In the genomic region with DNA sequence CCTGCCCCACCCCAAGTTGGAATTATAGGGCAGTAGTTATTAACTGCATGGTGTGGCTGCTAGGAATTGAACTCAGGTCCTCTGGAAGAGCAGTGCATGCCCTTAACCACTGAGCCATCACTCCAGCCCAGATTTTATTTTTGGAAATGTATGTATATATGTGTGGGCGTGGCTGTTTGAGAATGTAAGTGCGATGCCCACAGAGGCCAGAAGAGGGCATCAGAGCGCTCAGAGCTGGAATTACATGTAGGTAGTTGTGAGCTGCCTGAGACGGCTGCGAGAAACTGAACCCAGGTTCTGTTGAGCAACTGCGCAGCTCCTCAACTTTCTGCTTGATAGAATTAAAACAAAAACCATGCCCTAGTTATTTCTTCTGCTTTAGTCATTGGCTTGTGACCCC, we compare ENCODE assay signal across 9 mouse cellular contexts. TPM values are rescaled to one million over a fixed set of nuclear protein-coding genes. Genes with fewer than 3 reads are reported as not detected.
A peak's percentile ranks its signal among the peaks of the same experiment; 100 is the strongest.
DNase-seq lines count a peak whose midpoint lies in the region; ATAC-seq lines count a peak whose summit lies in the region.
"Had no signal": no experiment of that assay in that cellular context is flagged by ENCODE, and none has a peak within 500 bp of the region (broad histone marks: within the 10 kb centered on the region; RNA-seq: fewer than 3 reads in every experiment).

No protein-coding gene starts in this region.

- H3K9me3 ChIP-seq in heart, embryonic 11.5 days (replicated peaks; ENCODE audit: control insufficient read depth, low read length) = no peaks in the 10 kb centered on the region
- H3K9me3 ChIP-seq: embryonic facial prominence, embryonic 12.5 days had no signal

- no peak for ATAC-seq in heart, embryonic 11.5 days (replicated peaks; ENCODE audit: insufficient number of reproducible peaks, low FRiP score, low TSS enrichment)
- ATAC-seq in megakaryocyte, adult 5-6 weeks (ENCODE audit: poor library complexity, severe bottlenecking) = peak; percentile 94

- no peak overlapping the region for H3K4me2 ChIP-seq in heart, embryonic 11.5 days
- H3K4me2 ChIP-seq: embryonic facial prominence, embryonic 12.5 days had no signal

- H3K27me3 ChIP-seq in heart, embryonic 11.5 days (ENCODE audit: control insufficient read depth, insufficient read depth, low read length) = no peaks in the 10 kb centered on the region
- H3K27me3 ChIP-seq in splenic B cell, adult 2 months (ENCODE audit: control insufficient read depth, insufficient read depth, low read length, poor library complexity, severe bottlenecking) = no peaks in the 10 kb centered on the region
- H3K27me3 ChIP-seq: embryonic facial prominence, embryonic 12.5 days had no signal

- no peak overlapping the region for H3K4me3 ChIP-seq in heart, embryonic 11.5 days (ENCODE audit: low read depth, low read length)
- H3K4me3 ChIP-seq: embryonic facial prominence, embryonic 12.5 days had no signal

- intact Hi-C loops in heart, postnatal 14 days (cut with DNase I) = loop anchor here (5.0 kb wide), 3 partner anchors 69 to 159 kb away; no protein-coding TSS in a partner anchor

- no peaks in the 10 kb centered on the region for H3K4me1 ChIP-seq in heart, embryonic 11.5 days (ENCODE audit: control insufficient read depth, insufficient read depth, low read length)

- DNase-seq in heart, adult 18-20 months = peak; percentile 23 to 72
- DNase-seq in T-cell, adult 2 months (ENCODE audit: low spot score) = peak; percentile 35
- DNase-seq in cerebellum, postnatal 25 days = peak; percentile 70 to 76
- DNase-seq in heart, postnatal 14 days = peak; percentile 54 to 61
- DNase-seq in layer of hippocampus, postnatal 36 days = peak; percentile 17 to 34
- DNase-seq in splenic B cell, adult 2 months (ENCODE audit: low read depth, low spot score) = peak; percentile 72

- no peak overlapping the region for H3K9ac ChIP-seq in heart, embryonic 11.5 days (ENCODE audit: low read depth, low read length)
- H3K9ac ChIP-seq: embryonic facial prominence, embryonic 12.5 days had no signal

- WGBS in heart, embryonic 11.5 days (ENCODE audit: insufficient replicate concordance) = 19% methylated on average over 6 of the region's 6 CpGs

- no peak overlapping the region for H3K27ac ChIP-seq in heart, embryonic 11.5 days (ENCODE audit: low read depth, low read length)
- H3K27ac ChIP-seq: embryonic facial prominence, embryonic 12.5 days had no signal

- no peaks in the 10 kb centered on the region for H3K36me3 ChIP-seq in heart, embryonic 11.5 days (ENCODE audit: control insufficient read depth, insufficient read depth, low read length)
- H3K36me3 ChIP-seq in splenic B cell, adult 2 months (ENCODE audit: control insufficient read depth, insufficient read depth, low read length, poor library complexity, severe bottlenecking) = no peaks in the 10 kb centered on the region

RNA-seq across cellular contexts. Expression of gene Tiam2, which starts 38.0 kb away (rescaled TPM):
- total RNA-seq in heart, adult 18-20 months (2021) = 1 to 10 TPM; 2.7 to 3.3 TPM
- polyA plus RNA-seq in heart, embryonic 11.5 days (2014; fragmentation: Nextera tagmentation; extraction: Ambion mirVana) = 3.2 and 4.4 TPM in 2 replicates
- 1 to 10 TPM; 2.7 to 2.8 TPM for total RNA-seq in heart, postnatal 14 days (2021)
- 10 to 100 TPM; 36.8 to 43.9 TPM for total RNA-seq in layer of hippocampus, postnatal 36 days (2021)
- total RNA-seq in megakaryocyte, adult 5-6 weeks (2015) = 23.7 and 24.5 TPM in 2 replicates
- total RNA-seq in megakaryocyte, adult 5-6 weeks (2017) = 37.3 and 42.3 TPM in 2 replicates

Comparison
In these comparisons a context has a peak if more than half of its experiments do, and no peak if none do; other contexts are left out.
1. RNA of gene Tiam2, which starts 38.0 kb away (total RNA-seq): 36.8 to 43.9 TPM in layer of hippocampus, postnatal 36 days and 23.7 to 42.3 TPM in megakaryocyte, adult 5-6 weeks; 2.7 to 3.3 TPM in heart, adult 18-20 months and 2.7 to 2.8 TPM in heart, postnatal 14 days; every median in the first group is over 4 times any median in the second.
2. Peak in every context shown above with its lines, with median percentiles within 50 percentile points of each other: DNase-seq.